Mouse (Mus musculus) hindlimb bud, embryonic 11.5 days (tissue): Measurements from ENCODE around the gene Nat8f5.
"Not testable (repeated sequence)": the region's sequence is repeated elsewhere in the genome, so short reads cannot be mapped to it uniquely, and the experiment has no call there.

Experiments used
- DNase-seq: peaks from one replicate; pipeline ENCODE4 v3.0.0-alpha.2; 2012; ENCODE audit warnings: low read depth, low spot score; ENCODE audit errors: extremely low spot score

Gene Nat8f5

DNA sequence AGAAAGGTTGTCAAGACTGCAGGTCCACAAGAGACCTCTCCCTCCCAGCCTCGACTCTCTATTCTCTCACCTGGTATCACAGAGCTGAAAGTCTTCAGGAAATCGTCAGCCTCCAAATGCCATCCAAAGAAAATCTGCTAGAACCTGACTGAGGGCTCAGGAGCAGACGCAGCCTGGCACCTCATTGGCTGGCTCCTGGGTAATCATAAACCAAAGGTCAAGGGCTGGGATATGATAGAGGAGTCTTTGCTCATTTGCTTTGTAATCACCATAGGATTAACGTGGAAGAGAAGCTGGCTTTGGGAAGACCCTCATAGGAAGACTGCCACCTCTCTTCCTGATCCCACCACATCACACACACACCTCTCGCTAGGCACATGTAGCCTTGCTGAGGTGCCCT lies at the start of gene Nat8f5, which contains the start of gene Nat8f6:
Nat8f5 (minus strand) TSS at position 136 of the 400 bp plus-strand sequence.
Nat8f6 (minus strand) TSS at position 118 of the 400 bp plus-strand sequence.
- no peak for DNase-seq

GRCm38 (mm10) chr6:85869006-85869405 lies 48.2 kb upstream of the Nat8f5 start, which contains the start of gene Nat8f2:
Gene Nat8f2 (minus strand): TSS chr6:85869158.
- DNase-seq, result not testable (repeated sequence)

GRCm38 (mm10) chr6:85867726-85868690 lies 47.2 kb upstream of the Nat8f5 start:
- DNase-seq, result no peak

GRCm38 (mm10) chr6:85866995-85867394 lies 46.2 kb upstream of the Nat8f5 start:
- not testable (repeated sequence) for DNase-seq

- DNase-seq, result not testable (repeated sequence)
Measured at GRCm38 (mm10) chr6:85866166-85866565, 45.4 kb upstream of the Nat8f5 start.

GRCm38 (mm10) chr6:85864900-85865639 lies 44.3 kb upstream of the Nat8f5 start:
- not testable (repeated sequence) for DNase-seq

GRCm38 (mm10) chr6:85863840-85864239 lies 43.1 kb upstream of the Nat8f5 start:
- no peak for DNase-seq

GRCm38 (mm10) chr6:85863136-85863535 lies 42.4 kb upstream of the Nat8f5 start:
- no peak for DNase-seq

DNA sequence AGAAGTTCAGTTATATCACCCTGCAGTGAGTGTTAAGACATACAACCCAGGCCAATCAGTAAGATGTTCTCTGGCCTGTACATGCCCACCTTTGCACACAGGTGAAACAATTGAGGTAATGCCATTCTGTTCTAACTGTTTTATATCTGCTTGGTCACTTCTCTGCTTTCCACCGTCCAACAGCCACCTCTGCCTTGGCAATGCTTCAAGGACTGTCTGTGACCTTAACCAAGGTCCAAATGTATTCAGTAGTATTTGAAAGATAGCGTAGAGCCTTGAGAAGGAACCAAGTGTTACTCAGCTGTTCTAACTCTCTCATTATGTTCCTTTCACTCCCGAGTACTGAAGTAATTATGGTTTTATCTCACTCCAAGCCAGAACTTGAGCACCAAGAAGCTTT lies 41.8 kb upstream of the Nat8f5 start:
- DNase-seq, result no peak

- DNase-seq, result no peak
Measured at GRCm38 (mm10) chr6:85861247-85861646, 40.5 kb upstream of the Nat8f5 start.

DNA sequence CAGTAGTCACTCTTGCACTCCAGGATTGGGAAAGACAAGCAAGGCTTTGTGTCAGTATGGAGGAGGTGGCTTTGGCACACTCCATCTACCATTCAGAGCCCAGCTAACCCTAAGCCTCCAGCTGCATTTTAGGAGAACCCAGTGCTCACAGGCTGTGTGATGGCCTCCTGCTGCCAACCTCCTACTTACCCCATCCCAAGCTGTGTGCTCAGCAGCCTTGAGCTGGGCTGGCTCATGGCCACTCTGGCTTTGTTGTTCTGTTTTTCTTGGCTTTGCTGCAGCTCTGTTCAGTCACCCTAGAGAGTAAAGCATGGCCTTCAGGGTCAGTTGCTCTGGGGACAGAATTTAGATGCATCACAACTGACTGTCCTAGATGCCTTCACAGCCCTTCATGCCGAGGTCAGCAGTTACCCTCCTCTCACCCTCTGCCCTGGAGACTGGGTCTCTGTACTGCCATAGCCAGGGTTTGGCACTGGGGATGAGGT lies 35.5 kb upstream of the Nat8f5 start:
- DNase-seq, result no peak

- DNase-seq, result no peak
Measured at GRCm38 (mm10) chr6:85853481-85853880, 32.7 kb upstream of the Nat8f5 start.

DNA sequence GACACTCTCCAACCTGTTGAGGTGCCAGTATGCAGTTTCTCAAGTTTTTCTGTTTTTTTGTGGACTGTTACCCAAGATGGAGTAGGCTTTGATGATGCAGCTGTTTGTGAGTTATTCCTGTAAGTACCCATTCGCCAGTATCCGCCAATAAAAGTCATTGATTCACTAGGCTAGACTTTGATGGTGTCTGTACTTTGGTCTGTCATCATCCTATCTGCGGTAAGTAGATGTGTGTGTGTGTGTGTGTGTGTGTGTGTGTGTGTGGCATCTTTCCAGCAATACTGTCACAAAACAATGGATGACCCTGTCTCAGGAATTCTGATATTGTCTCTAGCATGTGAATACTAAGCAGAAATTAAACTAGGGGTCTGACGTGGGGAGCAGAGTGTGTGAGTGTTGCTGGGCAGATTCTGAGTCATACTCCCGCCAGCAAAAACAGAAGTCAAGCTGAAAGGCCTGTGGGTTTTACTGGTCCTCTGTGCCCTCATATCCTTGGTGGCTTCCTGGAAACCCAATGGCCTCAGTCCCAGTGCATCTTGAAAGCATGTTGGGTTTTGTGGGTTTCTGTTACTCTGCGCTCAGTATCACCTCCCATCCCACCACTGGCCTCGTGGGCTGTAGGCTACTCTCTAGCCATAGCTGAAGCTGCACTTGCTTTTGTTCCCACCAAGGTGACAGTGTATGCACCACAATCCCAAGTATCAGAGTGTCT lies 30.4 kb upstream of the Nat8f5 start:
- DNase-seq, result no peak

DNA sequence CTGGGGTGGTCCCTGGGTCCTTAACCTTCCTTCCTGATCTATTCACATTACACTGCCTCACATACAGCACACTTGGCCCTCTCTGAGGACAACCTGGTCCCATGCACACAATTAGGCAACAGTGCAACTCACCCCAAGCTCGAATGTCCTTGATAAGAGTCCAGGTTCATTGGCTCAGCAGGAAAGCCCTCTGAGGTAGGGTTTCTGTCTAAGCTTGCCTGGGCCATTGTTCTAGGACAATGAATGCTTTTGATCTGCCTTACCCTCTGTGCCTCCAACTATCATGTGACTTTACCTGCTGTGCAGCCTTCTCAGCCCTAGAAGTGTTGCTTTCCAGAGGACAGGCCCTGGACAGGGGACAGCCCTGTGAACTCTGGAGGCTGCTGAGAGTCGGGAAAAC lies 28.5 kb upstream of the Nat8f5 start:
- no peak for DNase-seq

- no peak for DNase-seq
Measured at GRCm38 (mm10) chr6:85848140-85848539, 27.4 kb upstream of the Nat8f5 start.

- no peak for DNase-seq
Measured at GRCm38 (mm10) chr6:85846921-85847320, 26.1 kb upstream of the Nat8f5 start.

DNA sequence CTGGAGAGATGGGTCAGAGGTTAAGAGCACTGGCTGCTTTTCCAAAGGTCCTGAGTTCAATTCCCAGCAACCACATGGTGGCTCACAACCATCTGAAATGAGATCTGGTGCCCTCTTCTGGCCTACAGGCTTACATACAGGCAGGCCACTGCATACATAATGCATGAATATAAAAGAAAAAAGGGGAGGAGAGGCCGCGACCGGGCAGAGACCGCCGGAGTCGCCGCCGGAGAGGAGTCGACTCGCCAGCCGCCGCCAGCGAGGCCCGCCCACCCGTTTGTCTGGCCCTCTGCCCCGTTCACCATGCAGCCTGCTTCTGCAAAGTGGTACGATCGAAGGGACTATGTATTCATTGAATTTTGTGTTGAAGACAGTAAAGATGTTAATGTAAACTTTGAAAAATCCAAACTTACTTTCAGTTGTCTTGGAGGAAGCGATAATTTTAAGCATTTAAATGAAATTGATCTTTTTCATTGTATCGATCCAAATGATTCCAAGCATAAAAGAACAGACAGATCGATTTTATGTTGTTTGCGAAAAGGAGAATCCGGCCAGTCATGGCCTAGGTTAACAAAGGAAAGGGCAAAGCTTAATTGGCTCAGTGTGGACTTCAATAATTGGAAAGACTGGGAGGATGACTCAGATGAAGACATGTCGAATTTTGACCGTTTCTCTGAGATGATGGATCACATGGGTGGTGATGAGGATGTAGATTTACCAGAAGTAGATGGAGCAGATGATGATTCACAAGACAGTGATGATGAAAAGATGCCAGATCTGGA lies 23.1 kb upstream of the Nat8f5 start:
- DNase-seq, result not testable (repeated sequence)

DNA sequence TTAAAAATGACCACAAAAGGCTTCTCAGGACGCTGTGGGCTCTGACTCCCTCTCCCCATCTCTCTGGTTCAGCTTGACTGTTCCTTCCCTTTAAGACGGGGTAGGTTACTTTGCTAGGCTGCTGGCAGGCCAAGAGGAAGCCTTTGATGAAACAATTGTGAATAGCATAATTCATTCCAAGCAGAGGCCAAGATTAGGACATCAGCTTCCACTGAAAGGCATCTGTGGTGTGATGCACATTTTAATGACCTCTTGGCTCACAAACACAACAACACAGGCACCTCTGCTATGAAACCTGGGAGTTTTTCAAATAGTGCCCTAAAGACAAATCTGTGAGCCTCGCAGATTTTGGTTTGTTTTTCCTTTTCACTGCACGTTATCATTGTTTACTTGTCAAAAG lies 19.2 kb upstream of the Nat8f5 start:
- DNase-seq, result no peak

- DNase-seq, result no peak
Measured at GRCm38 (mm10) chr6:85838674-85839073, 17.9 kb upstream of the Nat8f5 start.

GRCm38 (mm10) chr6:85837307-85837706 lies 16.5 kb upstream of the Nat8f5 start:
- DNase-seq, result not testable (repeated sequence)
